Mouse (Mus musculus): ENCODE measurements around the gene Kifap3.

DNA sequence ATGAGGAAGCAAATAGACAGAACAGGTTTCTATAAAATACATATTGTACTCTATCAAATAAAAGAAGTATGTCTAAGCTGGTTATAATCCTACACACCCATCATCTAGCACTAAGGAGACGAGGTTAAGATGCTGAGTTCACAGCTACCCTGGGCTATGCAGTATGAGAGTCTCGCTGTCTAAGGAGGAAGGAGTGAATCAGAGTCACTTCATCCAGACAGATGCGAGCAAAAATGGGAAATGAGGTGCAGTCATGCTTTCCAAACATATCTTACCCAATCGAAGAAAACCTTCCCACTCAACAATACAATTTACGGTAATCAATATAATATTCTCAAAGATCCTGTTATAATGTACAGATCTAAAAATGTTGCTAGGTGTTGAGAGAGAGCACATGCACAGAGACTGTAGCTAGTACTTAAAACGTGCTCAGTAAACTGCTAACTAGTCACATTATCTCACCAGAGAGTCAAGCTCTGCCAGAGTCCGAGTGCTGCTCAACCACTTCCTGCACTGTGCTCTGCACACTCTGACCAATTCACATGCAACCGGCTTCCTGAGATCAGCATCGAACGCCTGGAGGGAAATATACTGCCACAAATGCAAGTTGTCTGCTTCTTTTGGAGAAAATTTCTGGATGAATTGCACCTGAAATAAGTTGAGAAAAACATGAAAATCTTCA lies 184.8 kb downstream of the Kifap3 start:
- TF ChIP-seq CTCF (IDR thresholded peaks at IDR 0.05; ENCODE audit: borderline replicate concordance, control insufficient read depth, extremely low read depth, insufficient read depth, low read length, poor library complexity) (no peak), POLR2A (IDR thresholded peaks at IDR 0.05; ENCODE audit: control insufficient read depth, extremely low read depth, insufficient read depth, low read length, poor library complexity) (no peak)

Data from thymus, adult 2 months (tissue).